Mouse (Mus musculus) frontal cortex, postnatal 10 days (tissue): ENCODE data around the gene St6galnac3.

Experiments
- DNase-seq, 2 experiments: peaks; one replicate each; pipeline ENCODE4 v3.0.0; 2022; ENCODE audit warnings: low spot score in 2 of 2, mixed read lengths in 1 of 2

The St6galnac3 gene

DNA sequence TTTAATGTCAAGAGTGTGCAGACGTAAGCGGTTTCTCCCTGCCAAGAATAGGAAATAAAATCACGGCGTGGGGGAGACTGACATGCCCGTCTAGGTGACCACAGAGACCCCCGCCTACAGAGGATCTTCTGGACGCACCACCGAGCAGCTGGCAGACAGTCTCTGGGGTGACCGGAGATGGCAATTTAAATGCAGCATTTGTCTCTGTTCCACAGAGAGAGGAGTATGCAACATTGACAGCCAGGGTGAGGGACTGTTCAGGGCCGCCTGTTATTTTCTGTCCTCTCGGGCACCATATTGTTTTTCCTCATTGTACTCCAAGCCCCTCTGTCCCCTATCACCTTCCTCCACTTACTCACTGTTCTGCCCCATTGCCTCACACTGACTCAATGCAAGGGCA is 555.2 kb downstream of the St6galnac3 start:
- no peak for DNase-seq

DNA sequence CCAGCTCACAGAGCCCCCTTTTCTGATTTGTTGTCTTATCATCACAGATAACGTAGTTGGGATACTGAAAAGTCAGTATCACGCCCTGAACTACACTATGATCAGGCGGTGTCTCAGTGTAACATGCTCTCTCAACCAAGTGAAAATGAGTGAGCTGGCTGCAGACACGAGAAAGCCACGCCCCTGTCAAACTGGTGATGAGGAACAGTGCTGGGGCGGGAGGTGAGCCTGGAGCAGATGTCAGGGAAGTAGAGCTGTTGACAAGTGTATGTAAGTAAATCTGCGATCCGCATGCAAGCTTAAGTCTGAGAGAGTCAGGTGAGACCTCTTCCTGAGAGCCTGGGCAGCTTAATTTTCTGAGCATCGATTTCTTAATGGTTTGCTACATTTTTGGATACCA is 563.3 kb downstream of the St6galnac3 start:
- DNase-seq: no peak

DNA sequence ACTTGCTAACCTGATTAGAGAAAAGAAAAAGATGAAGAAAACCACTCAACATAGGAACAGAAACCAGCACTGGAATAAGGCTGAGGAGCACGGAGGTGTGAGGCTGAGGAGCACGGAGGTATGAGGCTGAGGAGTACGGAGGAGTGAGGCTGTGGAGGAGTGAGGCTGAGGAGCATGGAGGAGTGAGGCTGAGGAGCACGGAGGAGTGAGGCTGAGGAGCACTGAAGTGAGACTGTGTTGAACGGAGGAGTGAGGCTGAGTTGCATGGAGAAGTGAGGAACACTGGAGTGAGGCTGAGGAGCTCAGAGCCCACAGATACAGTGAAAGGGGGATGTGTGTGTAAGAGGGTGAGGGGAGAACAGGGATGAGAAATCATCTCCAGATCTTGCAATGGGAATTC is 564.3 kb downstream of the St6galnac3 start:
- DNase-seq: no peak

DNA sequence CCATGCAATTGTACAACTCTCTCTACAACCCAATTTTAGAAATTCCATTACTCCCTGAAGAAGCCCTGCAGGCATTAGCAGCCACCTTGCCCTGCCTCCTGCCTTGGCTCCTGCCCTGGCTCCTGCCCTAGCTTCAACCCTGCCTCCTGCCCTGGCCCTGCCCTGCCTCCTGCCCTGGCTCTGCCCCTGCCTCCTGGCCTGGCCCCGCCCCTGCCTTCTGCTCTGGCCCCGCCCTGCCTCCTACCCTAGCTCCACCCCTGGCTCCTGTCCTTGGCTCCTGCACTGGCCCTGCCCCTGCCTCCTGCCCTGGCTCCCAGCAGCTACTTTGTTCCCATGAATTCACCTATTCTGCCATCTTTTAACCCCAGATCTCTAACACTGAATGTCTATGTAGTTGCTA is 576.1 kb downstream of the St6galnac3 start:
- no peak for DNase-seq
